Mouse (Mus musculus) liver, embryonic 15.5 days (tissue): Measurements from ENCODE around the gene Pbp2. TPM values are rescaled to one million over a fixed set of nuclear protein-coding genes. Genes with fewer than 3 reads are reported as not detected.

Experiments
- ATAC-seq: fragments of 200-750 bp; cut with Nextera tagmentation; 2 replicates; pipeline ENCODE4 v1.8.0; 2017; ENCODE audit warnings: moderate number of reproducible peaks, mild to moderate bottlenecking, moderate library complexity; ENCODE audit not compliant: insufficient read depth
- H3K27ac ChIP-seq: fragments of 300-500 bp; sonication (generic); replicated peaks from 2 replicates; pipeline ENCODE4 v1.5.1; 2015; ENCODE audit warnings: mild to moderate bottlenecking, inconsistent platforms
- H3K27me3 ChIP-seq: fragments of 300-500 bp; sonication (generic); 2 replicates; pipeline ENCODE4 v1.6.1; 2015; ENCODE audit warnings: mild to moderate bottlenecking, inconsistent platforms
- H3K36me3 ChIP-seq: fragments of 300-500 bp; sonication (generic); replicated peaks from 2 replicates; pipeline ENCODE4 v1.6.1; 2015; ENCODE audit warnings: moderate library complexity, mild to moderate bottlenecking, inconsistent platforms
- H3K4me1 ChIP-seq: fragments of 300-500 bp; sonication (generic); replicated peaks from 2 replicates; pipeline ENCODE4 v1.6.1; 2015; ENCODE audit warnings: inconsistent platforms
- H3K4me2 ChIP-seq: fragments of 300-500 bp; sonication (generic); 2 replicates; pipeline ENCODE4 v1.6.1; 2015; ENCODE audit warnings: moderate library complexity, mild to moderate bottlenecking, inconsistent platforms
- H3K4me3 ChIP-seq: fragments of 300-500 bp; sonication (generic); replicated peaks from 2 replicates; pipeline ENCODE4 v1.5.1; 2015; ENCODE audit warnings: mild to moderate bottlenecking, inconsistent platforms
- H3K9ac ChIP-seq: fragments of 300-500 bp; sonication (generic); 2 replicates; pipeline ENCODE4 v1.6.1; 2015; ENCODE audit warnings: moderate library complexity, mild to moderate bottlenecking, inconsistent platforms
- H3K9me3 ChIP-seq: fragments of 300-500 bp; sonication (generic); replicated peaks from 2 replicates; pipeline ENCODE4 v1.6.1; 2016; ENCODE audit warnings: inconsistent platforms
- WGBS: fragments of 180-500 bp; shearing (Covaris S2); methylation state at CpG from one replicate; pipeline ENCODE4 v1.1.7; 2015; ENCODE audit warnings: mixed read lengths; ENCODE audit not compliant: insufficient replicate concordance; 5-methylcytosine and 5-hydroxymethylcytosine counted together
- polyA plus RNA-seq: library from polyadenylated mRNA; unstranded; fragments of >200 nt; fragmentation: Nextera tagmentation; extraction: Ambion mirVana; gene quantifications from 2 replicates; pipeline ENCODE4 v1.2.1, GENCODE M21; 2015

The Pbp2 gene
- not detected in 2 replicates for polyA plus RNA-seq

DNA sequence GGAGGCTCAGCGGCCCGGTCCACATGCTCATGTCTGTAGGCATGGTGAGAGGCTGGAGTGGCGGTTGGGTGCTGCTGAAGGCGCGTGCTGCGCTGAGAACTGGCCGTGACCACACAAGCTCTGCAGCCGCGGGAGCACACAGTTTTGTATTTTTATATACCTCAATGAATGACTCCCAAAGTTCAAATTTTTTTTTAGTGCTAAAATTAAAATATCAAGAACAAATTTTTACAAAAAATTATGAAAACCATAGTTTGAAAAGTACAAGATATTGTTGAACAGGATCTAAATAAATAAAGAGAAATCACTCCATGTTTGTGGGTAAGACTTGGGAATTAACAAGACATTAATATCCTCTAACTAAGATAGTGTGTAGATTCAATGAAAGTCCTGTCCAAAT lies at the start of gene Pbp2:
Gene Pbp2, minus strand, starts transcription at position 101 of the 400 bp plus-strand sequence.
- Histone ChIP-seq H3K36me3 (no peaks in the 10 kb centered on the region), H3K27me3 (no peaks in the 10 kb centered on the region), H3K4me3 (no peak within 1 kb of the TSS), H3K9me3 (no peaks in the 10 kb centered on the region), H3K9ac (no peak within 1 kb of the TSS), H3K4me2 (no peak within 1 kb of the TSS), H3K27ac (no peak within 1 kb of the TSS), H3K4me1 (no peaks in the 10 kb centered on the region)
- no peak for ATAC-seq
- WGBS: 85% methylated on average over 9 of the region's 9 CpGs

DNA sequence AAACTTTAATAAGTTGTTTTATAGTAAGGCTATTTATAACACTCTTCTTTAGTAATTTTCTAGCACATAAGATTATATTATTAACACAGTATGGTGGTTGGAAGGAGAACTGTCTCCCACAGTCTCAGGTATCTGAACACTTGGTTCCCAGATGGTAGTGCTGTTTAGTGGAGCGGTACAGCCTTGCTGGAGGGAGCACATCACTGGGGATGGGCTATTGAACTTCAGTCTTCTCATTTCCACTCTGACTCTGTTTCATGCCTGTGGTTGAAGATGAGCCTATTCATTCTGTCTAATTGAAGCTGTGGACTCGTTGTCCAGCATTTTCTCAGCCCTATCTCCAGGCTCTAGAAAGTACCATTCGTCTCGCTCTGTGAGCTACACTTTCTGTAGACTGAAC lies 44.7 kb upstream of the Pbp2 start:
- WGBS: 66% methylated on average over 4 of the region's 4 CpGs
- no peak for ATAC-seq
- Histone ChIP-seq H3K4me1 (no peaks in the 10 kb centered on the region), H3K4me3 (no peak overlapping the region), H3K4me2 (no peak overlapping the region), H3K27ac (no peak overlapping the region), H3K27me3 (no peaks in the 10 kb centered on the region), H3K9ac (no peak overlapping the region), H3K9me3 (no peaks in the 10 kb centered on the region), H3K36me3 (no peaks in the 10 kb centered on the region)

DNA sequence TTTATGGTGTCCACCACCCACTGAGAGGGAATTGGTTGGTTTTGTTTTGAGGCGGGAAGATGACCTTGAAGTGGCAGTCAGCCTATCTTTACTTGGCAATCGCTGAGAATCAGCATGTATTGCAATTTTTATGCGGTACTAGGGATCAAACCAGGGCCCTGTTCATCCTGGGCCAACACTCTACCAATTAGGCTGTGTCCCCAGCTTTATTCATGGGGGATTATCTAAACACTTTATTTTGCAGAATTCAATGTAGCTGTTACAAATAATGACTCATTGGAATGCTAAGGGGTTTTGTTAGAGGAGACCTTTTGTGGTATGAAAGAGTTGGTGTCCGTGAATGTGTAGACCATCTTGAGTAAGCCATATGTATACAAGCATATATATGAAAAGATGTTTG lies 42.3 kb upstream of the Pbp2 start:
- Histone ChIP-seq H3K4me1 (no peaks in the 10 kb centered on the region), H3K4me2 (no peak overlapping the region), H3K4me3 (no peak overlapping the region), H3K36me3 (no peaks in the 10 kb centered on the region), H3K27ac (no peak overlapping the region), H3K9ac (no peak overlapping the region), H3K27me3 (no peaks in the 10 kb centered on the region), H3K9me3 (no peaks in the 10 kb centered on the region)
- no peak for ATAC-seq
- WGBS: 59% methylated on average over 4 of the region's 4 CpGs

DNA sequence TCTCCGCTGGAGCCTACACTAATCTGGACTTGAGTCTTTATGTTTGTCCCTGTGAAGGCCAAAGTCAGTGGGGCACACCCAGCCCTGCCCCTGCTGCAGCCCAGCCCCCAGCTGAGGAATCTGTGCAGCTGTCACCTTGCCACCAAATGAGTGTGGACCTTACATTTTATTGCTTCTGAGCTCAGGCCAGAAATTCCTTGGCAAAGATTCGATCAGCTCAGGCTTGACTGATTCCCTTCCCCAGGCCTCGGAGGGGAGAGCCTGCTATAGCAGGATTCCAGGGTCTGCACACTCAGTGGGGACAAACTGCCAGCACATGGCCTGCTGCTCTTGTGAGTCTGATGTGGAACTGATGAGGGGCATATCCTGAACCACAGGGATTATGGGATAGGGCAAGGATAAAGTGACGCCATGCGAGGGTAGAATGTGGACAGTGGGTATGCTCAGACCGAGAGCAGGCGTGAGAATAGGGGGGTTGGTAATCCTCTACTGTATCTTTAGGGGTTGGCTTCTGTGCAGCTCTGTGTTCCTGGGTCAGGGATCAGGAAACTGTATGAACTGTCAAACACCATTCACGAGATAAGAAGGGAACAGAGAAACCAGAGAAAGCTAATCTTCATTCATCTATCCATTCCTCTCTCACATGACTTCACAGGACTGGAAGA lies 41.6 kb upstream of the Pbp2 start:
- H3K4me2 ChIP-seq: no peak overlapping the region
- H3K9me3 ChIP-seq: no peaks in the 10 kb centered on the region
- no peak overlapping the region for H3K27ac ChIP-seq
- WGBS: 58% methylated on average over 8 of the region's 8 CpGs
- H3K4me1 ChIP-seq: no peaks in the 10 kb centered on the region
- no peaks in the 10 kb centered on the region for H3K36me3 ChIP-seq
- no peaks in the 10 kb centered on the region for H3K27me3 ChIP-seq
- no peak overlapping the region for H3K4me3 ChIP-seq
- ATAC-seq: no peak
- no peak overlapping the region for H3K9ac ChIP-seq

DNA sequence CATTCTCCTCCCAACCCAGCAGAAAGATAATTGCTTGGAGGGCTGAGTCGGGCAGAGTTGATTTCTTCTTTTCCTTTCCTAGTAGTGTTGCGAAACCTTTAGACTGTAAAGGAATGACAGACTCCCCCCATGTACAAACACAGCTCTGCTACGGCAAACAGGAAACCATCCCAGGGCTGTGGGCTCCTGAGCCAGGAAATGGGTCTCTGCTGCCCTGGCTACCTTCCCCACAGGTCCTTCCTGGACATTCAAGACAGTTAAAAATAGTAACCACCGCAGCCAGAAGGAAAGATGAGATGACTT lies 30.8 kb upstream of the Pbp2 start:
- 0 out of 2 replicates have a peak overlapping the region, but pooled peaks have one; percentile 24 for H3K27ac ChIP-seq
- H3K4me3 ChIP-seq: no peak overlapping the region
- 6% methylated on average over 4 of the region's 4 CpGs for WGBS
- 0 out of 2 replicates have a peak, but pooled peaks cover 12% of the 10 kb centered on the region for H3K4me1 ChIP-seq
- H3K27me3 ChIP-seq: no peaks in the 10 kb centered on the region
- no peaks in the 10 kb centered on the region for H3K36me3 ChIP-seq
- ATAC-seq: peak; percentile 42; the same call in 1 of the 2 replicates
- no peaks in the 10 kb centered on the region for H3K9me3 ChIP-seq
- no peak overlapping the region for H3K9ac ChIP-seq
- H3K4me2 ChIP-seq: no peak overlapping the region

DNA sequence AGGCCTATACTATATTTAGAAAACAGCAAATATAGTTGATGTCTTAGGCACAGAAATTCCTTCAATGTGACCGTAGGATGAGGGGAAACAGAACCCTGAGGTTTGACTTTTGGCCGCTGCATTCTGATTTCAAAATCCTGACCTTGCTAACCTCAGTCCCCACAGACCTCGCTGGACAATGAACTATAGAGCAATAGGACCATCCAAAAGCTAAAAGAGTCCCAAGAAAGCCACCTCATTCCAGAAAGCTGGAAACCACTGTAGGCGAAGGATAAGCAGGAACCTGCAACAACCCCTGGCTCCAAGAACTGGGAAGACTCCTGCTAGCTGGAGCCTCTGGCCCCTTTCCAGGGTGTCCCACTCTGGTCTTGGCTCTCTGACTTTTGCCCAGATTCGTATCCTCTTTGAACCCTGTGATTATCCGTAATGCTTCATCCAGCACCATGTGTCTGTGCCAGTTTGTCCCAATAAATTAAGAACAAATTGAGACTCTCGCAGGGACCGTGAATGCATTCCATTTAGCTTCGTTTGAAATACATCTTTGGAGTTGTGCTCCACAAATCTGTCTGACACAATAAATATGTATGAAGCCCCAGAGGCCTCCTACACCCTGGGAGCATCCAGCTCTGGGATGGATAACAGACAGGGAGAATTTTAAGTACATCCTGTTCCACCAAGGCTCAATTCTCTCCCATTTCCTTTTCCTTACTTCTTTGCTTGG lies 30.3 kb upstream of the Pbp2 start:
- Histone ChIP-seq H3K4me3 (no peak overlapping the region), H3K36me3 (no peaks in the 10 kb centered on the region), H3K4me2 (no peak overlapping the region), H3K27me3 (no peaks in the 10 kb centered on the region), H3K9ac (no peak overlapping the region), H3K4me1 (0 out of 2 replicates have a peak, but pooled peaks cover 12% of the 10 kb centered on the region), H3K9me3 (no peaks in the 10 kb centered on the region), H3K27ac (peak overlapping the region; percentile 45; the same call in 1 of the 2 replicates)
- peak; percentile 53; the same call in 1 of the 2 replicates for ATAC-seq
- 35% methylated on average over 9 of the region's 9 CpGs for WGBS

DNA sequence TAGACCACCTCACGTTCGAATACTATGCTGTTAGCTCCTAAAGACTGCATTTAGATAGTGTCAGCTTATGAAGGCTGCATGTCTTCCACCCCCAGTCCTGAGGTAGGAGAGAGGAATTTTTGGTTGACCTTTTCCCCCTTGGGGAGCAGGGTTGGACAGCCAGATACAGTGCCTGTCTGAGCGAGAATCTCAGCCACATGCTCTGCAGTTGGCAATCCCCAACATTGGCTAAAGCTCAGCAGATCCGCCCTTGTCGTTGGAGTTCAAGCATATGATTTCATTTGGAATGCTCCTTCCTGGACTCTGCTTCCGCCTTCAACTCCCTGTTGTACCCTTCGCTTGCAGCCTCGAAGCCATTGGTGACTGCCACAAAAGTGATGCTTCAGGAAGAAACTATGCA lies 26.2 kb upstream of the Pbp2 start:
- Histone ChIP-seq H3K9me3 (no peaks in the 10 kb centered on the region), H3K27ac (no peak overlapping the region), H3K27me3 (no peaks in the 10 kb centered on the region), H3K9ac (no peak overlapping the region), H3K36me3 (no peaks in the 10 kb centered on the region), H3K4me3 (no peak overlapping the region), H3K4me1 (0 out of 2 replicates have a peak, but pooled peaks cover 18% of the 10 kb centered on the region), H3K4me2 (no peak overlapping the region)
- 67% methylated on average over 8 of the region's 8 CpGs for WGBS
- ATAC-seq: no peak

DNA sequence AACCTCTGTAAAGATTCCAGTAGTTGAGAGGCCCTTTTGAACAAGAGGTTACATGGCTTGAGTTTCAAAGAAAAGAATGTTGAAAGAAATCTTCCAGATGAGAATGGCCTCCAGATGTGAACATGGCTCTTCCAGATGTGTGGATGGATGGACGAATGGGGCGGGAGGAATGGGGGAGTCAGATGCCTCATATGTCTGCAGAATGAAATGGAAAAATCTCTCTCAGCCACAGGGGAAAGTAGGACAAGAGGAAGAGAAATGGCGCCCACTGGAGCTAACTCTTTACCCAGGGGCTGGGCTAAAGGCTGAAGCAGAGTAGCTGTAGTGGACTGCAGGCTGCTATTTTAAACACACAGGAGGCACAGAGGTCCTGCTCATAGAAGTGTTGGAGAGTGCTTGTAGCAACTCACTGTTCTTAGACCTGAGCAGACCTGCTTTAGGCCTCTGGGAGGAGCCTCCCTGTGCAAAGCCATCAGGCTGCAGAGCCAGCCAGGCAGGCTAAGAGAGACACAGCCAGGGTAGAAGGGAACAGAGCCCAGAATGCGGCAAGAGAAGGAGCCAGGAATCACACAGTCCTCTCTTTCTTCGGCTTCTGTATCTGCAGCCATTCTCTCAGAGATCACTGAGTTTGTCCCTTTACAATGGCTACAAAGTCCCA lies 23.9 kb upstream of the Pbp2 start:
- no peak overlapping the region for H3K4me2 ChIP-seq
- H3K36me3 ChIP-seq: no peaks in the 10 kb centered on the region
- H3K4me1 ChIP-seq: 0 out of 2 replicates have a peak, but pooled peaks cover 8% of the 10 kb centered on the region
- no peaks in the 10 kb centered on the region for H3K27me3 ChIP-seq
- H3K27ac ChIP-seq: no peak overlapping the region
- no peak overlapping the region for H3K9ac ChIP-seq
- no peak overlapping the region for H3K4me3 ChIP-seq
- ATAC-seq: no peak
- no peaks in the 10 kb centered on the region for H3K9me3 ChIP-seq
- 61% methylated on average over 5 of the region's 5 CpGs for WGBS

DNA sequence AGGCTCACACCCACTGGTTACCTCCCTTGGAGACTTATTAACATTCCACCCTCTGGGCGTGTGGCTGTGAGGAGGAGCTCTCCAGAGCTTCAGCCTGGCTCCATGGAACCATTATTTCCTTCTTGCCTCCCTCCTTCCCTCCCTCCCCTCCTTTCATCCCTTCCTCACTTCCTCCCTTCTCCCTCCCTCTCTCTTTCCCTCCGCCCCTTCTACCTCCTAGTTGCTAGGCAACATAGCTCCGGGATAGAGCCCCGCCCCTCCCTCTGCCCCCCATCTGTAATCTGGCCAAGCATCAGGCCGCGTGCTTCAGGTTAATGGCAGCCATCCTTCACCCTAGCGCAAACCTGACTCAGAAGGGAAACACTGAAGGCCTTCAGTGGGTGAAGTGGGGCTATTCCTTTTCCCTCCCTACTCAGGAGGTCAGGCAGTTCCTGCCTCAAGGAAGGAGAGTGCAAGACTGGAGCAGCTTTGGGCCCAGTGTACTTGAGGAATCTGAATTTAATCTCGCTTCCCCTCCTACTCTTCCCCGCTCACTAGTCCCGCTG lies 22.6 kb upstream of the Pbp2 start:
- ATAC-seq: no peak

DNA sequence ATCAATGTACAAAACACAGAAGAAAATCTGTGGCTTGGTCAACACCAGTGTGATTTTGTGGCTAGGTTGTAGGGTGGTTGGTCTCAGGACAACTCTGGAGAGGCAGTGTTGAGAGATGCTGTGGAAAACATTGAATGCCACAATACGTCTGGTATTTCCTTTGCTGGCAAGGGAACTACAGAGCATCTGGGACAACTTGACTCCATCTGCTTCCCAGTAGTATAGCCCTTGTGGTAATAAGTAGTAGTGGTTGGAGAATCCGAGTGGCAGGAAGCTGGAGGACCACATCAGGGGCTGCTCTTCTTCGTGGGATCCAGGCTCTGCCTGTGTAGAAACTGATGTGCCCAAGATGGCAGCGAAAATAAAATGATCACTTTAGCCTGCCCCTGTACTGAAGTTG lies 21.7 kb upstream of the Pbp2 start:
- Histone ChIP-seq H3K4me3 (no peak overlapping the region), H3K27ac (no peak overlapping the region), H3K9me3 (no peaks in the 10 kb centered on the region), H3K4me1 (0 out of 2 replicates have a peak, but pooled peaks cover 8% of the 10 kb centered on the region), H3K27me3 (no peaks in the 10 kb centered on the region), H3K9ac (no peak overlapping the region), H3K4me2 (no peak overlapping the region), H3K36me3 (no peaks in the 10 kb centered on the region)
- 58% methylated on average over 4 of the region's 4 CpGs for WGBS
- no peak for ATAC-seq

More for the DNA sequence above, 22.6 kb upstream of the Pbp2 start:
- no peaks in the 10 kb centered on the region for H3K27me3 ChIP-seq
- no peak overlapping the region for H3K9ac ChIP-seq
- 0 out of 2 replicates have a peak, but pooled peaks cover 8% of the 10 kb centered on the region for H3K4me1 ChIP-seq
- H3K4me3 ChIP-seq: no peak overlapping the region
- 36% methylated on average over 10 of the region's 10 CpGs for WGBS
- no peaks in the 10 kb centered on the region for H3K9me3 ChIP-seq
- H3K4me2 ChIP-seq: no peak overlapping the region
- H3K27ac ChIP-seq: no peak overlapping the region
- H3K36me3 ChIP-seq: no peaks in the 10 kb centered on the region

DNA sequence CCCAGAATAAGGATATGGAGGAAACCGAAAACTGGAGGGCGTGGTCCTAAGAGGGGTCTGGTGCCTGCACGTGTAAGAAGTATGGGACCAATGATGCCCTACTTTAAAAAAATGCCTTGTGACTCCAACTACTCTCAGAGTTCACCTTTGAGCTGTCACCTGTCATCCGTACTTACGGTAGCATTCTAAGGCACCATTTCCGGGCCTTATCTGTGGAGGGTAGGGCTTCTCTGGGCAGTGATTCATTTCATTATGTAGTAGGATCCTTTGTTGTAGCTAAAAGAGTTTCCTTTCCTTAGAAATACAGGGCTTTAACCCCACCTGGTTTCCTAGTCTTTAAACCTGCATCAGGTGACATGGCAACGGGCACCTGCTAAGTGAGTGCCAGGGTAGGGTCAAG lies 16.6 kb upstream of the Pbp2 start:
- Histone ChIP-seq H3K4me2 (no peak overlapping the region), H3K4me3 (no peak overlapping the region), H3K36me3 (no peaks in the 10 kb centered on the region), H3K27me3 (peaks cover 30% of the 10 kb centered on the region), H3K9me3 (no peaks in the 10 kb centered on the region), H3K4me1 (peaks cover 11% of the 10 kb centered on the region; the same call in 1 of the 2 replicates), H3K27ac (no peak overlapping the region), H3K9ac (no peak overlapping the region)
- WGBS: 72% methylated on average over 7 of the region's 7 CpGs
- no peak for ATAC-seq
